Mouse (Mus musculus): ENCODE measurements around the gene Ggt1.

GRCm38 (mm10) chr10:75633576-75634139 lies 72.3 kb downstream of the Ggt1 start:
- TF ChIP-seq CTCF (IDR thresholded peaks at IDR 0.05; ENCODE audit: low read depth, low read length) = no peak
- no peak for TF ChIP-seq POLR2A (IDR thresholded peaks at IDR 0.05; ENCODE audit: borderline replicate concordance, low read depth, low read length)

Measured in bone marrow macrophage, adult 2 months (primary cell).